Mouse (Mus musculus) midbrain, embryonic 10.5 days (tissue): Measurements from ENCODE around the gene Grb2. TPM values are rescaled to one million over a fixed set of nuclear protein-coding genes. Genes with fewer than 3 reads are reported as not detected.

ENCODE experiments used
- DNase-seq: peaks from one replicate; pipeline ENCODE4 v3.0.0-alpha.2; 2017; ENCODE audit warnings: low spot score
- H3K27ac ChIP-seq: fragments of 300-500 bp; sonication (generic); replicated peaks from 2 replicates; pipeline ENCODE4 v1.5.1; 2016; ENCODE audit warnings: mild to moderate bottlenecking
- H3K27me3 ChIP-seq: fragments of 300-500 bp; sonication (generic); 2 replicates; pipeline ENCODE4 v1.6.1; 2016; ENCODE audit warnings: low read depth, mild to moderate bottlenecking; ENCODE audit not compliant: poor library complexity, severe bottlenecking
- H3K36me3 ChIP-seq: fragments of 300-500 bp; sonication (generic); 2 replicates; pipeline ENCODE4 v1.6.1; 2016; ENCODE audit warnings: mild to moderate bottlenecking, moderate library complexity
- H3K4me1 ChIP-seq: fragments of 300-500 bp; sonication (generic); 2 replicates; pipeline ENCODE4 v1.6.1; 2016
- H3K4me3 ChIP-seq: fragments of 300-500 bp; sonication (generic); 2 replicates; pipeline ENCODE4 v1.5.1; 2016; ENCODE audit warnings: mild to moderate bottlenecking, moderate library complexity
- H3K9me3 ChIP-seq: fragments of 300-500 bp; sonication (generic); replicated peaks from 2 replicates; pipeline ENCODE4 v1.6.1; 2016; ENCODE audit warnings: mild to moderate bottlenecking
- WGBS: fragments of 180-500 bp; shearing (Covaris S2); methylation state at CpG from one replicate; pipeline ENCODE4 v1.1.7; 2016; 5-methylcytosine and 5-hydroxymethylcytosine counted together
- polyA plus RNA-seq: library from polyadenylated mRNA; unstranded; fragments of >200 nt; fragmentation: Nextera tagmentation; extraction: Ambion mirVana; gene quantifications from 2 replicates; pipeline ENCODE4 v1.2.1, GENCODE M21; 2016

Gene Grb2
- polyA plus RNA-seq, 1 experiment from 2014 or later, result 81.7 TPM

GRCm38 (mm10) chr11:115612410-115613137, 95.8 kb downstream of the Grb2 start, which contains the start of gene Mif4gd:
Gene Mif4gd, minus strand, starts transcription at chr11:115612969.
- H3K9me3 ChIP-seq, result no peaks in the 10 kb centered on the region
- peaks cover 16% of the 10 kb centered on the region for H3K27me3 ChIP-seq
- H3K4me3 ChIP-seq, result peak within 1 kb of the TSS; percentile 72
- under 1% methylated on average over 72 of the region's 80 CpGs for WGBS
- H3K4me1 ChIP-seq, result peaks cover 43% of the 10 kb centered on the region
- peak within 1 kb of the TSS; percentile 88 for H3K27ac ChIP-seq
- H3K36me3 ChIP-seq, result peaks cover 51% of the 10 kb centered on the region
- DNase-seq, result peak; percentile 86

- no peaks in the 10 kb centered on the region for H3K9me3 ChIP-seq
- DNase-seq, result no peak
- peaks cover 43% of the 10 kb centered on the region for H3K4me1 ChIP-seq
- H3K27me3 ChIP-seq, result peaks cover 16% of the 10 kb centered on the region
- WGBS, result 3% methylated on average over 13 of the region's 13 CpGs
- H3K27ac ChIP-seq, result peak overlapping the region; percentile 88
- H3K36me3 ChIP-seq, result peaks cover 51% of the 10 kb centered on the region
- H3K4me3 ChIP-seq, result peak overlapping the region; percentile 72
Measured at GRCm38 (mm10) chr11:115612059-115612409, 96.4 kb downstream of the Grb2 start.

- no peak for DNase-seq
- Histone ChIP-seq H3K27me3 (peaks cover 16% of the 10 kb centered on the region), H3K4me1 (peaks cover 43% of the 10 kb centered on the region), H3K4me3 (no peak overlapping the region), H3K36me3 (peaks cover 57% of the 10 kb centered on the region), H3K27ac (no peak overlapping the region), H3K9me3 (no peaks in the 10 kb centered on the region)
- WGBS, result 86% methylated on average over 6 of the region's 6 CpGs
Measured at GRCm38 (mm10) chr11:115611173-115611572, 97.2 kb downstream of the Grb2 start.

- Histone ChIP-seq H3K4me3 (no peak overlapping the region), H3K27ac (no peak overlapping the region), H3K36me3 (peaks cover 55% of the 10 kb centered on the region), H3K27me3 (peaks cover 14% of the 10 kb centered on the region), H3K9me3 (no peaks in the 10 kb centered on the region), H3K4me1 (peaks cover 46% of the 10 kb centered on the region)
- no peak for DNase-seq
- 71% methylated on average over 3 of the region's 3 CpGs for WGBS
Measured at GRCm38 (mm10) chr11:115609576-115609975, 98.8 kb downstream of the Grb2 start.

GRCm38 (mm10) chr11:115608421-115609399, 99.7 kb downstream of the Grb2 start:
- Histone ChIP-seq H3K27me3 (peaks cover 5% of the 10 kb centered on the region; the same call in 1 of the 2 replicates), H3K9me3 (no peaks in the 10 kb centered on the region), H3K27ac (no peak overlapping the region), H3K4me3 (no peak overlapping the region), H3K4me1 (peaks cover 41% of the 10 kb centered on the region), H3K36me3 (peaks cover 50% of the 10 kb centered on the region)
- DNase-seq, result no peak
- whole genome bisulfite sequencing, result 86% methylated on average over 23 of the region's 23 CpGs

GRCm38 (mm10) chr11:115606733-115607132, 101.7 kb downstream of the Grb2 start:
- WGBS, result 97% methylated on average over 18 of the region's 18 CpGs
- H3K36me3 ChIP-seq, result peaks cover 55% of the 10 kb centered on the region
- DNase-seq, result no peak
- H3K27ac ChIP-seq, result no peak overlapping the region
- no peaks in the 10 kb centered on the region for H3K9me3 ChIP-seq
- no peaks in the 10 kb centered on the region; the same call in 1 of the 2 replicates for H3K27me3 ChIP-seq
- H3K4me1 ChIP-seq, result peaks cover 39% of the 10 kb centered on the region
- H3K4me3 ChIP-seq, result no peak overlapping the region

GRCm38 (mm10) chr11:115604304-115604696, 104.1 kb downstream of the Grb2 start:
- peaks cover 33% of the 10 kb centered on the region for H3K4me1 ChIP-seq
- H3K4me3 ChIP-seq, result peak overlapping the region; percentile 100
- no peaks in the 10 kb centered on the region for H3K9me3 ChIP-seq
- H3K27ac ChIP-seq, result peak overlapping the region; percentile 97
- no peaks in the 10 kb centered on the region for H3K27me3 ChIP-seq
- WGBS, result under 1% methylated on average over 26 of the region's 26 CpGs
- H3K36me3 ChIP-seq, result peaks cover 71% of the 10 kb centered on the region
- DNase-seq, result no peak

- Histone ChIP-seq H3K9me3 (no peaks in the 10 kb centered on the region), H3K27me3 (no peaks in the 10 kb centered on the region), H3K4me3 (peak within 1 kb of the TSS; percentile 100), H3K4me1 (peaks cover 33% of the 10 kb centered on the region), H3K36me3 (peaks cover 71% of the 10 kb centered on the region), H3K27ac (peak within 1 kb of the TSS; percentile 97)
- WGBS, result under 1% methylated on average over 92 of the region's 93 CpGs
- DNase-seq, result peak; percentile 89
Measured at GRCm38 (mm10) chr11:115603476-115604303, 104.7 kb downstream of the Grb2 start, which contains the start of the genes Mrps7 and Gga3. Gene Mrps7, plus strand, starts transcription at chr11:115603925. Gene Gga3, minus strand, starts transcription at chr11:115604051.

- H3K27ac ChIP-seq, result peak overlapping the region; percentile 97
- H3K9me3 ChIP-seq, result no peaks in the 10 kb centered on the region
- peak overlapping the region; percentile 100 for H3K4me3 ChIP-seq
- H3K36me3 ChIP-seq, result peaks cover 71% of the 10 kb centered on the region
- 8% methylated on average over 15 of the region's 15 CpGs for WGBS
- DNase-seq, result no peak
- no peaks in the 10 kb centered on the region for H3K27me3 ChIP-seq
- H3K4me1 ChIP-seq, result peaks cover 33% of the 10 kb centered on the region
Measured at GRCm38 (mm10) chr11:115603128-115603475, 105.3 kb downstream of the Grb2 start.

- Histone ChIP-seq H3K4me3 (no peak overlapping the region), H3K36me3 (peaks cover 71% of the 10 kb centered on the region)
Measured at GRCm38 (mm10) chr11:115601174-115601573, 107.2 kb downstream of the Grb2 start.

GRCm38 (mm10) chr11:115600743-115601142, 107.7 kb downstream of the Grb2 start:
- WGBS, result 96% methylated on average over 15 of the region's 15 CpGs
- H3K27ac ChIP-seq, result no peak overlapping the region
- no peaks in the 10 kb centered on the region for H3K27me3 ChIP-seq
- H3K9me3 ChIP-seq, result no peaks in the 10 kb centered on the region
- peaks cover 71% of the 10 kb centered on the region for H3K36me3 ChIP-seq
- peaks cover 31% of the 10 kb centered on the region for H3K4me1 ChIP-seq
- H3K4me3 ChIP-seq, result no peak overlapping the region
- DNase-seq, result no peak

More at GRCm38 (mm10) chr11:115601174-115601573, 107.2 kb downstream of the Grb2 start:
- H3K27me3 ChIP-seq, result no peaks in the 10 kb centered on the region
- 96% methylated on average over 4 of the region's 4 CpGs for WGBS
- H3K27ac ChIP-seq, result no peak overlapping the region
- H3K9me3 ChIP-seq, result no peaks in the 10 kb centered on the region
- H3K4me1 ChIP-seq, result peaks cover 33% of the 10 kb centered on the region
- DNase-seq, result no peak

GRCm38 (mm10) chr11:115599722-115600121, 108.7 kb downstream of the Grb2 start:
- Histone ChIP-seq H3K36me3 (peaks cover 73% of the 10 kb centered on the region), H3K4me3 (no peak overlapping the region), H3K27ac (no peak overlapping the region), H3K4me1 (peaks cover 21% of the 10 kb centered on the region), H3K9me3 (no peaks in the 10 kb centered on the region), H3K27me3 (no peaks in the 10 kb centered on the region)
- WGBS, result 94% methylated on average over 7 of the region's 7 CpGs
- DNase-seq, result no peak
